Mouse (Mus musculus) cerebellum, adult 18-20 months (tissue): ENCODE results near the gene C530008M17Rik.

Source experiments
- DNase-seq, 2 experiments: peaks; one replicate each; pipeline ENCODE4 v3.0.0; 2021

The C530008M17Rik gene

GRCm38 (mm10) chr5:76843448-76843847 is 187.1 kb downstream of the C530008M17Rik start:
- DNase-seq = peak; percentile 46 to 51

GRCm38 (mm10) chr5:76843851-76844419 is 187.6 kb downstream of the C530008M17Rik start:
- DNase-seq = no peak

GRCm38 (mm10) chr5:76844618-76845186 is 188.4 kb downstream of the C530008M17Rik start:
- no peak for DNase-seq

GRCm38 (mm10) chr5:76847106-76847505 is 190.8 kb downstream of the C530008M17Rik start:
- DNase-seq = no peak

- no peak for DNase-seq
These were observed 195.0 kb downstream of the C530008M17Rik start for GRCm38 (mm10) chr5:76851316-76851715.

GRCm38 (mm10) chr5:76853549-76853948 is 197.2 kb downstream of the C530008M17Rik start:
- peak; percentile 31 to 65 for DNase-seq

GRCm38 (mm10) chr5:76855829-76856600 is 199.7 kb downstream of the C530008M17Rik start:
- no peak for DNase-seq

GRCm38 (mm10) chr5:76857103-76858015 is 201.0 kb downstream of the C530008M17Rik start:
- no peak for DNase-seq

GRCm38 (mm10) chr5:76858444-76858843 is 202.1 kb downstream of the C530008M17Rik start:
- no peak for DNase-seq

- no peak for DNase-seq
These were observed 210.5 kb downstream of the C530008M17Rik start for GRCm38 (mm10) chr5:76866819-76867218.

GRCm38 (mm10) chr5:76868693-76869286 is 212.5 kb downstream of the C530008M17Rik start:
- DNase-seq = no peak

- DNase-seq = no peak
These were observed 213.2 kb downstream of the C530008M17Rik start for GRCm38 (mm10) chr5:76869553-76869952.

- no peak for DNase-seq
These were observed 219.9 kb downstream of the C530008M17Rik start for GRCm38 (mm10) chr5:76876106-76876758.

- DNase-seq = no peak
These were observed 227.8 kb downstream of the C530008M17Rik start for GRCm38 (mm10) chr5:76884107-76884506.

- DNase-seq = no peak
These were observed 230.7 kb downstream of the C530008M17Rik start for GRCm38 (mm10) chr5:76887011-76887410.

- no peak for DNase-seq
These were observed 236.3 kb downstream of the C530008M17Rik start for GRCm38 (mm10) chr5:76892608-76893007.

- no peak for DNase-seq
These were observed 236.8 kb downstream of the C530008M17Rik start for GRCm38 (mm10) chr5:76893084-76893483.

- no peak for DNase-seq
These were observed 245.8 kb downstream of the C530008M17Rik start for GRCm38 (mm10) chr5:76902131-76902530.

- DNase-seq = no peak
These were observed 248.5 kb downstream of the C530008M17Rik start for GRCm38 (mm10) chr5:76904713-76905404.

- peak; percentile 93 to 97 for DNase-seq
These were observed 249.3 kb downstream of the C530008M17Rik start, which contains the start of gene Aasdh for GRCm38 (mm10) chr5:76905405-76906154. Gene Aasdh, minus strand, starts transcription at chr5:76905514.

- no peak for DNase-seq
These were observed 249.8 kb downstream of the C530008M17Rik start for GRCm38 (mm10) chr5:76906155-76906499.
